ENCODE assay signal across 14 mouse cellular contexts in genomic region chr2:159343624-159344560, GRCm38 (mm10).
DNase-seq lines count a peak whose midpoint lies in the region; ATAC-seq and TF ChIP-seq lines count a peak whose summit lies in the region.
"Had no signal": no experiment of that assay in that cellular context is flagged by ENCODE, and none has a peak within 500 bp of the region (broad histone marks: within the 10 kb centered on the region; RNA-seq: fewer than 3 reads in every experiment).

No protein-coding gene starts in this region.

- no peaks in the 10 kb centered on the region for H3K36me3 ChIP-seq in heart, embryonic 16.5 days (ENCODE audit: control insufficient read depth, insufficient read depth)
- no peaks in the 10 kb centered on the region for H3K36me3 ChIP-seq in midbrain, postnatal 0 days (ENCODE audit: insufficient read depth, low read length)
- H3K36me3 ChIP-seq in midbrain, embryonic 10.5 days = no peaks in the 10 kb centered on the region
- H3K36me3 ChIP-seq: embryonic facial prominence, embryonic 12.5 days; forebrain, embryonic 12.5 days; midbrain, embryonic 12.5 days had no signal

- intact Hi-C loops in heart, postnatal 25 days (cut with DNase I) = no loop called here

- no peaks in the 10 kb centered on the region for H3K9me3 ChIP-seq in heart, embryonic 16.5 days (replicated peaks; ENCODE audit: control insufficient read depth, low read length)
- H3K9me3 ChIP-seq in midbrain, postnatal 0 days (ENCODE audit: low read length) = no peaks in the 10 kb centered on the region
- no peaks in the 10 kb centered on the region for H3K9me3 ChIP-seq in midbrain, embryonic 10.5 days (replicated peaks)
- H3K9me3 ChIP-seq: embryonic facial prominence, embryonic 12.5 days; forebrain, embryonic 12.5 days; midbrain, embryonic 12.5 days had no signal

- peak; percentile 37 for ATAC-seq in heart, embryonic 16.5 days (replicated peaks; ENCODE audit: extremely low read depth, insufficient read depth, low FRiP score)
- no peak for ATAC-seq in midbrain, postnatal 0 days (ENCODE audit: low FRiP score)
- ATAC-seq: Patski had no signal

- H3K4me1 ChIP-seq in heart, embryonic 16.5 days (ENCODE audit: control insufficient read depth, insufficient read depth, low read length) = no peaks in the 10 kb centered on the region
- H3K4me1 ChIP-seq in midbrain, postnatal 0 days (ENCODE audit: insufficient read depth, low read length) = no peaks in the 10 kb centered on the region
- no peaks in the 10 kb centered on the region for H3K4me1 ChIP-seq in midbrain, embryonic 10.5 days
- H3K4me1 ChIP-seq: embryonic facial prominence, embryonic 12.5 days; forebrain, embryonic 12.5 days; midbrain, embryonic 12.5 days had no signal

- 57% methylated on average over 5 of the region's 5 CpGs for WGBS in heart, embryonic 16.5 days
- WGBS in midbrain, postnatal 0 days = 60% methylated on average over 5 of the region's 5 CpGs
- 78% methylated on average over 5 of the region's 5 CpGs for WGBS in midbrain, embryonic 10.5 days

- peak; percentile 8 to 22 for DNase-seq in cerebellum, postnatal 10 days
- no peak for DNase-seq in cerebellum, adult 9-11 months
- DNase-seq in heart, postnatal 25 days (ENCODE audit: low spot score) = no peak
- peak; percentile 1 for DNase-seq in layer of hippocampus, adult 9-10 months (ENCODE audit: low spot score)
- no peak for DNase-seq in layer of hippocampus, adult 8-10 months (ENCODE audit: low spot score in 2 of 2)
- DNase-seq in midbrain, postnatal 0 days (ENCODE audit: low spot score) = peak; percentile 25
- no peak for DNase-seq in midbrain, embryonic 10.5 days (ENCODE audit: low spot score)
- DNase-seq: cerebellum, adult 9-10 months had no signal

- no peak overlapping the region for H3K9ac ChIP-seq in heart, embryonic 16.5 days (ENCODE audit: low read length)
- H3K9ac ChIP-seq in midbrain, postnatal 0 days (replicated peaks; ENCODE audit: low read length, poor library complexity, severe bottlenecking) = no peak overlapping the region
- H3K9ac ChIP-seq: embryonic facial prominence, embryonic 12.5 days; forebrain, embryonic 12.5 days; liver, embryonic 14.5 days; midbrain, embryonic 12.5 days had no signal

- TF ChIP-seq CTCF in midbrain, postnatal 0 days (IDR thresholded peaks at IDR 0.05) = no peak

- no peaks in the 10 kb centered on the region for H3K27me3 ChIP-seq in heart, embryonic 16.5 days (ENCODE audit: control insufficient read depth, insufficient read depth, low read length)
- no peaks in the 10 kb centered on the region for H3K27me3 ChIP-seq in midbrain, postnatal 0 days (ENCODE audit: insufficient read depth, low read length)
- no peaks in the 10 kb centered on the region for H3K27me3 ChIP-seq in midbrain, embryonic 10.5 days (ENCODE audit: low read depth, poor library complexity, severe bottlenecking)
- H3K27me3 ChIP-seq: embryonic facial prominence, embryonic 12.5 days; forebrain, embryonic 12.5 days; midbrain, embryonic 12.5 days; Patski had no signal

- no peak overlapping the region for H3K4me2 ChIP-seq in heart, embryonic 16.5 days (ENCODE audit: low read depth, low read length)
- no peak overlapping the region for H3K4me2 ChIP-seq in midbrain, postnatal 0 days (ENCODE audit: low read depth, low read length, poor library complexity, severe bottlenecking)
- H3K4me2 ChIP-seq: embryonic facial prominence, embryonic 12.5 days; forebrain, embryonic 12.5 days; midbrain, embryonic 12.5 days had no signal

- no peak overlapping the region for H3K4me3 ChIP-seq in heart, embryonic 16.5 days (ENCODE audit: low read length)
- no peak overlapping the region for H3K4me3 ChIP-seq in midbrain, postnatal 0 days (ENCODE audit: low read depth, low read length)
- H3K4me3 ChIP-seq in midbrain, embryonic 10.5 days = no peak overlapping the region
- H3K4me3 ChIP-seq: embryonic facial prominence, embryonic 12.5 days; forebrain, embryonic 12.5 days; midbrain, embryonic 12.5 days had no signal

- 0 out of 2 replicates have a peak overlapping the region, but pooled peaks have one; percentile 23 for H3K27ac ChIP-seq in heart, embryonic 16.5 days (ENCODE audit: low read length)
- H3K27ac ChIP-seq in midbrain, postnatal 0 days (ENCODE audit: low read depth, low read length) = no peak overlapping the region
- H3K27ac ChIP-seq in midbrain, embryonic 10.5 days (replicated peaks) = no peak overlapping the region
- H3K27ac ChIP-seq: embryonic facial prominence, embryonic 12.5 days; forebrain, embryonic 12.5 days; liver, embryonic 14.5 days; midbrain, embryonic 12.5 days had no signal

Comparison
In these comparisons a context has a peak if more than half of its experiments do, and no peak if none do; other contexts are left out.
1. DNase-seq: peak in cerebellum, postnatal 10 days (2 of 2), layer of hippocampus, adult 9-10 months (single experiment) and midbrain, postnatal 0 days (single experiment); none in cerebellum, adult 9-11 months (single experiment), heart, postnatal 25 days (single experiment), layer of hippocampus, adult 8-10 months (0 of 2) and midbrain, embryonic 10.5 days (single experiment).